Mouse (Mus musculus) embryo, embryonic 10 days (tissue): ENCODE measurements around the gene Gpalpp1.
A peak's percentile ranks its signal among the peaks of the same experiment; 100 is the strongest.

ENCODE experiments used
- DNase-seq: peaks from one replicate; pipeline ENCODE4 v3.0.0-alpha.2; 2015; ENCODE audit warnings: low spot score

Gene Gpalpp1

DNA sequence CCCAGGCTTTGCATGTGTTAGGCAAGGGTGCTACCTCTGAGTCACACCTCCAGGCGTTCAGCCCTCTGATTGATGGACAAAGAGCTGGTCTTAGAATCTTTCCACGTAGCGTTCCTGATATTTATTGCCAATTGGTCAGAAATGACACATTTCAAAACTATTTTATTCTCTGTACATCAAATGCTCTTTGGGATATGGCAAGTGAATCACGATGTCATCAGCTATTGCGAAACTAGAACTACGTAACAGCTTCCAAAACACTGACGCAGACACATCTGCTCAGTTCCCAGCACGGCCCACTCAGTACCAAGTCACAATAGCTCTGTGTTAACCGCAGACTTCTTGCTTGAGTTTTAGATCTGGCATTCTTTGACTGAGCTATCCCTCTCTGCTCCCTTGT lies 11.0 kb downstream of the Gpalpp1 start:
- DNase-seq = no peak

DNA sequence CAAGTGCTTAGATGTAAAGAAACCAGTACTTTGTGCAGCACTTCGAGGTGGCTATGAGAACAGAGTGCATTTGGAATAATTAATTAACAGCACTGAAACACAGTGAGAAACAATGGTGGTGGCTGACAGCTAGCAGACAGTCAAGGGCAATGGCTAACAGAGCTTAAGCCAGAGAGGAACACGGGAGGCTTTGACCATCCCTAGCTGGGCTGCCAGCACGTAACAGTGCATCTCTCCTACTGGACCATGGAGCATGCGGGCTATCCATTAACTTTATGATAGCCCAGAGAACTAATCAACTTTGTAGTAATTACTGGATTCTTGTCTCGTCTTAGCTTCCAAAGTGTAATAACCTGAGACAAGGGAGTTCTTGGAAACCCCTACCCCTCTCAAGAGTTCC lies 12.7 kb downstream of the Gpalpp1 start:
- DNase-seq = no peak

DNA sequence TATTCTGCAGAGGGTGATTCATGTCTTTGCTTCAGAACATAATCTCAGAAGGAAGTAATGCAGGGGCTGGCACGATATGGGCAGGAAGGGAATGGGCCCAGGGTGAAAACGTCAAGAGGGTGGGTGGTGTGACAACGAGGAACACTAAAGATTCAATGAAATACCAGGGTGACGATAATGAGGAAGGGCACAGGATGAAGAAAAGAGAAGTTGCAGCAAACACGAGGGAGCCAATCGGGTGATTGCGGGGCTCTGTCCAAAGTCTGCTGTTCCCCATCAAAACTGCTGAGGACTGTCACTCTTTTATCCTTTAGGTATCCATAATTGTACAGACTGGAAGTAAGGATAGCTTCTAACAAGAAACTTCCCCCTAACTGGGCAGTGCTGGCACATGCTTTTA lies 13.3 kb downstream of the Gpalpp1 start:
- no peak for DNase-seq

DNA sequence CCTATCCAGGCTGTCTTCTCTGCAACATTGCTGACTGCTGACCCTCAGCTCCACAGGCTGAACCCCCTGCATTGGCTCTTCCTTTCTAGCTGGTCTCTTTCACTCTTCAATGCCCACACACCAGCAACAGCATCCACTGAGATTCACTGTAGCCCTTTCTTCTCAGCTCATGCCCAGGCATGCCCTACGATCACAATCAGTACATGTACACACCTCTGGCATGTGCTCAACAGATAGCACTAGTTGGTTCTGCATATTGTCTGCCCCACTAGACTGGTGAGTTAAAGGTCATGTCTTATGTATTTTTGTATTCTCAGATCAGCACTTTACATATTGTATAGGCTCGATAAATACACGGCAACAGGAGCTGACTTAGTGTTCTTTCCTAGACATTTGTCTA lies 26.4 kb downstream of the Gpalpp1 start:
- no peak for DNase-seq

DNA sequence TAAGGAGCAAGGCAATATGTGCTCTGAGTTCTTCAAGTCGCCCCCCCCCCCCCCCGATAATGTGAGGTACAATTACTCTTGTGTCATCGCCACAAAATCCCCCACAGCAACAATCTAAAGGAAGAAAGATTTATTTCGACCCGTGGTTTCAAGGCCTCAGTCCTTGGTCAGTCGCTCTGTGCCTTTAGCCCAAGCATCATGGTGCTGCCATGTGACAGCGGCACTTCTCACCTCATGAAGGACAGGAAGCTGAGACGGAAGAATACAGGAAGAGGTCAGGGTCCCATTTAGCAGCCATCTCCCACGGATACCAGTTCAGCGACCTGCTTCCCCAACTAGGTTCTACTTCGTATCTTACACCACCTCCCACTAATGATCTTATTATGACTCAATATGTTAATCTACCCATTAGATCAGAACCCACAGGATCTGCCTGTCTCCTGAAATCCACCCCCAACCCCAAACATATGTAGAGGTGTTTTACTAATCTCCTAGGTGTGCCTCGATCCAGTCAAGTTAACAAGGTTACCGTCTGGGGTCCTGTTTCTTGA lies 28.4 kb downstream of the Gpalpp1 start:
- no peak for DNase-seq

DNA sequence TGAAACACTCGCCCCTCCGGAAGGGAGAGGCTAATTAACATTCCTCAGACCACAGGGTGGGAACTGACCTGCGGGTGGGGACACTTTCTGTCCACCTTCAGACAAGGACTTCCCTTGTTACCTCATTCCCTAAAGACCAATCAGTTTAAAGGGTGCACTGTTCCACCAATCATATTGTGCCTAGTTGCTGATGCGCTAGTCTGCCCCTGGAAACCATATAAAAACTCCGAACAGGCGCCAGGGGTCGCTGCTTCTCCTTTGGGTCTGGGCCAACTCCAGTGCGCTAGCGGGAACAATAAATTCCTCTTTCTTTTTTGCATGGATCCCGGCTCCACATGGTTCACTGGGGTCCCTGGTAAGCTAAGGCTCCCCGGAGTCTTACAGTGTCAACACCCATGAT lies 29.1 kb downstream of the Gpalpp1 start:
- DNase-seq = no peak

DNA sequence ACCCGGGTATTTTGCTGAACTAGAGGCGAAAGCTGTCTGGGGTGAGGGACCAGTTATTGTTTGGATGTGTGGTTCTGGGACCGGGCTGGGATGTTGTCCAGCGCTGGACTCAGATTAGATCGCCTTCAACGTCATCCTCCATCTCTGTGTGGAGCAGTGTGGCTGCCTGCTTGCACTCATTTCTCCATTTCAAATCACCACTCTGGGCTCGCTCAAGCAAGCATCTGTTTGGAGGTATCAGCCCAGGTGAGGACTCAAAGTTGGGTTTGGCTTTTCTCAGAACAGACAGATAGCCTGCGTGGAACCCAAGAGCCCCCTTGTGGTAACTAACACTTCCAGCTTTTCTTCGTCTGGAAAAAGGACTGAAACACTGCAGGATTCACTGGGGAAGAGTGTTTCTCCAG lies 33.5 kb downstream of the Gpalpp1 start:
- peak; percentile 66 for DNase-seq

DNA sequence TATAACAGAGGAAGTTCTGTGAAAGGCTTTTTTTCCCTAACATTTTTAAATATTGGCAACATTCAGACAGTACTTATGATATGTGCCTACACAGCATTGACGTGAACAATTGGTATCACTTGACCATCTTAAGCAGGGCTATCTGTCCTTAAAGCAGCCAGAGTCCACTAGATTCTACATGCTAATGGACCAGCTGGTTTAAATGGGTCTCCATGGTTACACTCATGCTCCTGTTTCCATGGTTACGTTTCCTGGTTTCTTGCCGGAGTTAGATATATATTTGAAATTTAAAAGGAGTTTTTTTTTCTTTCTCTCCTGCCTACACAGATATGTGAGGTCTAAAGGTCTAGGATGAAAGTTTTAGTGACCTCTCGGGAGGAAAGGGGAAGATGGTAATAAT lies 34.0 kb downstream of the Gpalpp1 start:
- DNase-seq = peak; percentile 23

DNA sequence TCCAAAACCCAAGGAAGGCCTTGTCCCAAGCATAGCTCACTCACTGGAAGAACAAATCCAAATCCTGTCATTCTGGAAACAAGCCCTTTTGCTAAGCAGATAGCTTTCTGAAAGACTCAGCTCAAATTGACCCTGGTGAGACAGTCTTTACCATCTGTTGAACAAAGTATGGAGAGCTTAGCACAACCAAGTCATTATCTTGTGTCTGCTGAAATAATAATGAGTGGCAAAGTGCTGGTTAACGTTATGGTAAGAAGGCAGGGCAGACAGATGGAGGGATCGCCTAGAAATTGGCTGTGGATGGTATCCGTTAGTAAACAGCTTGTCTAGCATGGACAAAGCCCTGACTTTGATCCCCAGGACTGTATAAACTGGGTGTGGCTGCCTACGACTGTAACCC lies 34.8 kb downstream of the Gpalpp1 start:
- no peak for DNase-seq

DNA sequence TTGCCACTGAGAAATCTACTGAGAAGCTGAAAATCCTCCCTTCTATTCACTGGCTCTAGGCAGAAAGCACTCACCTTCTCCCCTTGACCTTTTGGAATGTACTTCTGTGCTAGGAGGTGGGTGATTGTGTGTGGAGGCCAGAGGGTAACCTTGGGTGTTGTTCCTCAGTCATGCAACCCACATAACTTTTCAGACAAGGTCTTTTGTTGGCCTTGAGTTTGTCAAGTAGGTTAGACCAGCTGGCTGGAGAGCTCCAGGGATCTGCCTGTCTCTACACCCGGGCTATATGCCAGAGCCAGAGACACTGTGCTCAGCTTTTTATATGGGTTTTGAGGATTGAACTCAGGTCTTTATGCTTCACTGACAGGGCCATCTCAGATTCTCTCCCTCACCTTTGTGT lies 36.4 kb downstream of the Gpalpp1 start:
- DNase-seq = no peak

DNA sequence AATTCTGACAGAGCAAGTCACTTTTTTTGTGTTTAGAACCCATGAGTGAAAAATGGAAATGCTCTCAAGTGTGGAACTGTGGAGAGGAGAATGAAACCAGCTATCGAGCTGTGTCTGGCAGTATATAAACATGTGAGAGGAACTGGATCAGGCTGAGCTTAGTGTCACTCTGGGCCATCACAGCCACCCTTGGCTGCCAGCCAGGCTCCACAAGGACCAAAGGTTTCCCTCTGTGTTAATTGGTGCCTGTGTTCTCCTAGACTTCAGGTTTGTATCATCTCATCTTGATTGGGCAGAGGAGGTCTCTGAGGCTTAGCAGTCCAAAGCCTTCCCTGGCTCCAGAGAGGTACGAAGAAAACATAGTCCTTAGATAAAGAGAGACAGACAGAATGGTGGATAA lies 37.9 kb downstream of the Gpalpp1 start:
- DNase-seq = no peak

DNA sequence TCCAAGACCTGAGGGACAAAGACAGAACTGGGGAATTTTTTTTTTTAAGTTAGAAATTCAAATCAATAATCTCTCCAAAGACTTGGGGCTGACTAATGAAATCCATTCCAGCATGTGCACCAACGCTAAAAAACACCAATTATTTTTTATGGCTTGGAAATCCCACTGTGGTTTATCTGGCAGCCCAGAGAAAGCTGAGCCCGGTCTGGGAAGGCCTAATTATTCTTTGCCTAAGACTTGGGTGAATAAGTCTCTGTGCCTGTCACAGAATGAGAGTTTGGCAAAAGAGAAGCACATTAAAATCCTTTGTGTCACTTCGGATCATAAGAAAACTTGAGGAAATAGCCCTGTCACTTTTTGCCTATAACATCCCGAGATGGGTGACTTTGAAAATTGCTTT lies 41.3 kb downstream of the Gpalpp1 start:
- DNase-seq = no peak

DNA sequence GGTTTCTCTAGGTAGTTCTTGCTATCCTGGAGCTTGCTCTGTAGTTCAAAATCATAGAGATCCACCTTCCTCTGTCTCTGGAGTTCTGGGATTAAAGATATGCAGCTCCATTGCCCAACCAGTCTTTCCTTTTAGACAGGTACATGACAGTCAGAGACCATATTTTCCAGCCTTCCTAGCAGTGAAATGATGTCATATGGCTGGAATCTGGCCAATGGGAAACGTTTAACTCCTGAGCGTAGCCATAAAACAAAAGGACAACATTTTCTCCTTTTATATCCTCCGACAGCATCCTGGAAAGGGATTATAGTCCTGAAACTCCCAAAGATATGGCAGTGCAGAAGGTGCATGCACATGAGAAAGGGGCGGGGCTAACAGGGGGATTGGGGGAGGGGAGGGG lies 42.3 kb downstream of the Gpalpp1 start:
- no peak for DNase-seq

DNA sequence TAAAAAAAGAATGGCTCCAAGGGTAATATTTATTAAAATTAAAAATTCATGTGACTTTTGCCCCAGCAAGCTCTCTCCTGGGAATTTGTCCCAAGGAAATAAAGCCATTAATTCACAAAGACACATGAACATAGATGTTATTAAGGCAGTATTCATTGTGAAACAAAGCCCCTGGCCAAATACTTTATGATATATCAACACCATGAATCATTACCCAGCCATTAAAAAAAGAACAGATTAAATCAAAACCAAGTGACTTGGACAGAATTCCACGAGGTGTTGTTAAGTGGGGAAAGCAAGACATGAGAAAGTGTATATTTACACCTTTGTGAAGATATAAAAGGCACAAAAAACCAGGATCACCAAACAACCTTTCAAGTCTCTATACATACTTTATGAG lies 43.3 kb downstream of the Gpalpp1 start:
- DNase-seq = no peak

DNA sequence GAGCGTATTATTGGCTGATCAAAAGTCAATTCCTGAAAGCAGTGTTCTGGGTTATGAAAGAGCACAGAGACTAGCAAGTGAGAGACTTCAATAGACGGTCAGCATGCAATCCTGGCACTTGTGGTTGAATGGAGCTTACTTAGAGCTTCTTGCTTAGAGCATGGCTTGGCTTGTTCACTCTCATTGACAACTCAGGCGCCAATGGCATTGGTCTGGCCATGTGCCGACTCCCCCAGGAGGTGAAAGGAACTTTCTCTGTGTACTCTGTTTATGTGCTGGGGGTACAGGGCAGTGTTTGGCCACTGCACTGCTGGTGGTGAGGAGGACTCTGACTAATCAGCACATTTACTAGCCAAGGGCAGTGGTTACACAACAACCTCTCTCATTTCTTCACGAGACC lies 51.1 kb downstream of the Gpalpp1 start:
- DNase-seq = no peak

DNA sequence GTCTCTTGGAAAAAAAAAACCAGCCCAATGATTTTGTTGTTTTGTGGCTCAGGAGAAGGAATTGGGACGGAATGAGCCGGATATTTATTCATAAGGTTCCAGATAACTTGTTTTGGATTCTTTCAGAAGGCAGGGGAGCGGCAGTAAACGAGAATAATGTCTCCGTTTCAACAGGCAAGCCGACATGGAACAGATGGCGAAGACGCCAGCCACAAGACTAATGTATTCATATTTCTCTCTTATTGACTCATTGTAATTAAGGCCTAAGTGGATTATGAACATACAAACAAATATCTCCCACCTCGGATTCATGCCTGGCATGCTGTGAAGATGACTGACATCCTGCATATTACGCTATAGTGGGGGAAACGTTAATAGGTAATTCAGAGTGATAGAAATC lies 56.8 kb downstream of the Gpalpp1 start:
- DNase-seq = no peak

DNA sequence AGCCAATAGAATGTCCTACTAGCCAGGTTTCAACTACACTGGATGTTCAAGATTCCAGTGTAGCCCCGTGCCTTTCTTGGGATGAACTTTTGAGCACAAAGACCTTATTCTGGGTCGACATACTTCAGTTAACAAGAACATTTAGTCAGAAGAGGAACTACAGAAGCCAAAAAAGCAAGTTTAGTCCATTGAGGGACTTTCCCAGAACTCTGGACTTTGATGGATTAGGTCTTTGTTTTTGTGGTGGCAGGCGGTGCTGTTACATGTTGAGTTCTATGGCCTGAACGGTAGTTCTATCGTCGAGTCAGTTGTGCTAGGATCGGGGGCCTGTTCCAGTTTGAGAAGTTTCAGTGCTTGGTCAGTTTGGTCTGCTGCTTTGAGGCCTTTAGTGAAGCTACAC lies 58.6 kb downstream of the Gpalpp1 start:
- no peak for DNase-seq

DNA sequence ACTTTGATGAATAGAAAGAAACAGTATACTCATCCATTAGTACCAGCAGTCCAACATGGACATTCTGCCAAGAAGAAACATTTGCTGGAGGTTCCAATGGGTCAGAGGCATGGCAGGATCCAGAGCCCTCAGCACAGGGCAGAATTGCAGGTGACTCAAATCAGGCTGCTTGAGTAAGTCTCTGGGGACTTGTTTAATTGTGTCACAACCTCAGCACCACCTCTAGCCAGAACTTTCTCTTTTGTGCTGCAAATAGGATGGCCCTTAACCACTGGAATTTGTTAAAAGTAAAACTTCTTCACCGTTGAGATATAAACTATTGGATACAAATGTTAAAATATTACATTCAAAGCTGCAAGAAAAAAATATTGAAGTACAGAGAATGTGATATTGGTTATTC lies 64.8 kb downstream of the Gpalpp1 start:
- DNase-seq = no peak

DNA sequence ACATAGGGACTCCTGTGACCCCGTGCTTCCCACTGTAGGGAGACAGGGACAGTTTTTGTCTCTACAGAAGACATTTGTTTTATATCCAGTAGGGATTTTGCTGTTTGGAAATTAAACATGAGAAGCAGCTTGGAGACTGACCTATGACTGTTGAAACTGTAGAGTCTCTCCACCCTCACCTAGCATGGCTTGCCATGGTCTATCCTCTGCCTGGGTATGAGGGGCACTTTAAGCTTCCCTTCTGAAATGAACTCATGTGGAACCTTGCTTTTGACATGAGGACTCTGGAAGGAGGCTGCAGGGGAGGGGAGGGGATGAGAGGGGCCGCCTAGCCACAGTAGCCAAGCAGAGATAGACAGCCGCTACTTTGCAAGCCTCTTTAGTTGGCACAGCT lies 66.4 kb downstream of the Gpalpp1 start:
- no peak for DNase-seq

DNA sequence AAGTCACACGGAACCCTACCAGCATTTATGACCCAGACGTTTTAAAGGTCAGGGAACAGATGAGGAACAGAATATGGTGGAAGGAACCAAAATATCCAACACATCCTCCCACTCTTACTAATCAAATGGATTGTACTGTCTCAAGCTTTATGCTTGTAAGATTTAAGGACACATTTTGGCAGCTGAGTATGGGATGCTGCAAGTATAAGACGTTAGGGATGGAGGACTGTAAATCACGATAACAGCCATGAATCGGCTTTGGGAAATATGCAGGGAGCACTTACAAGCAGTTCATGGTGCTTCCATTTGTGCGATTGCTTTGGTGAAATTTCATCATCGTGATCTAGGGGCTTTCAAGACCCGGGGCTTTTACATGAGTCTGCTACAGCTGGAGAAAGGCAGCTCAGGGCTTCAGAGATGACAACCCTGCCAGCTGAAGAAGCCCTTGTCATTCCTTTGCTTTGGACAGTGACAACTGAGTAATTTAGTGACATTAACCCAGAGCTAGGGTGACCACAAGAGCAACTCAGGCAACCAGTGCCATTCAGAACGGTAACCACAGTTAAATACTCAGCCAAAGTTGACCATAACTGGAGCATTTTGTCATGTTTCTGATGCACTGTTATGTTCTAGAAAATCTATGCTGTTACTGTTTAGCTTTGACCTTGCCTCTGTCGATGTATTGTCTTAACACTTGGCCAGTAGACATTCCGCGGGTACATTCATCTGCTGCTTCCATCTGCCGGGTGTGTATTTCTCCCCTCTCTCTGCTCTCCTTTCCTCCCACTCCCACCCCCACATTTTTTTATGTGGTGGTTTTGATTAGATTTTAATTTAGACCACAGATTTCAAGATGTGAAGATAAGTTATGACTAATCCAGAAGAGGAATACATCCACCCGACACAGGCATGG lies 67.1 kb downstream of the Gpalpp1 start:
- no peak for DNase-seq
